Mouse (Mus musculus) small intestine, adult 2 months (tissue): ENCODE data around the gene 1700015F17Rik. TPM values are rescaled to one million over a fixed set of nuclear protein-coding genes. Genes with fewer than 3 reads are reported as not detected.

ENCODE experiments used
- H3K27ac ChIP-seq: fragments of 200-500 bp; 2 replicates; pipeline ENCODE4 v1.5.1; 2012; ENCODE audit warnings: low read depth, low read length, control low read depth, inconsistent platforms; ENCODE audit not compliant: insufficient read depth
- H3K27me3 ChIP-seq: fragments of 200-500 bp; 2 replicates; pipeline ENCODE4 v1.6.1; 2012; ENCODE audit warnings: mild to moderate bottlenecking, moderate library complexity, low read length, inconsistent platforms; ENCODE audit not compliant: control insufficient read depth, insufficient read depth
- H3K36me3 ChIP-seq: fragments of 200-500 bp; 2 replicates; pipeline ENCODE4 v1.6.1; 2012; ENCODE audit warnings: mild to moderate bottlenecking, low read length, control low read depth, inconsistent platforms; ENCODE audit not compliant: control insufficient read depth, insufficient read depth
- H3K4me1 ChIP-seq: fragments of 200-500 bp; 2 replicates; pipeline ENCODE4 v1.6.1; 2012; ENCODE audit warnings: low read length, inconsistent platforms, mixed read lengths; ENCODE audit not compliant: control insufficient read depth, insufficient read depth, insufficient read length
- H3K4me3 ChIP-seq: fragments of 200-500 bp; 2 replicates; pipeline ENCODE4 v1.5.1; 2012; ENCODE audit warnings: low read depth, mild to moderate bottlenecking, control low read depth, inconsistent platforms, low read length, moderate library complexity
- CTCF ChIP-seq: fragments of 200-500 bp; IDR thresholded peaks from 2 replicates; pipeline ENCODE4 v1.5.1; 2012; ENCODE audit warnings: low read depth, mild to moderate bottlenecking, control low read depth, inconsistent platforms, low read length, moderate library complexity, mixed read lengths; ENCODE audit not compliant: insufficient replicate concordance, insufficient read length; ENCODE audit errors: extremely low read depth
- POLR2A ChIP-seq: fragments of 200-500 bp; IDR thresholded peaks from 2 replicates; pipeline ENCODE4 v1.6.1; 2012; ENCODE audit warnings: low read depth, mild to moderate bottlenecking, control low read depth, inconsistent platforms, low read length, moderate library complexity
- WGBS: fragments of 180-500 bp; shearing (Covaris S2); methylation state at CpG from one replicate; pipeline ENCODE4 v1.1.7; 2018; 5-methylcytosine and 5-hydroxymethylcytosine counted together
- polyA plus RNA-seq: library from polyadenylated mRNA; depleted of rRNA; stranded (reverse); fragments of >200 nt; gene quantifications from 2 replicates; pipeline ENCODE4 v1.2.3, GENCODE M21; 2012

The 1700015F17Rik gene
- polyA plus RNA-seq, 1 experiment = not detected

GRCm38 (mm10) chr5:5492163-5492562 is 13.2 kb upstream of the 1700015F17Rik start:
- 94% methylated on average over 4 of the region's 4 CpGs for WGBS
- no peak for TF ChIP-seq CTCF
- no peak for TF ChIP-seq POLR2A
- Histone ChIP-seq H3K4me3 (no peak overlapping the region), H3K27ac (no peak overlapping the region), H3K4me1 (peaks cover 2% of the 10 kb centered on the region; the same call in 1 of the 2 replicates), H3K27me3 (no peaks in the 10 kb centered on the region), H3K36me3 (no peaks in the 10 kb centered on the region)

GRCm38 (mm10) chr5:5486071-5486470 is 7.1 kb upstream of the 1700015F17Rik start:
- Histone ChIP-seq H3K27me3 (no peaks in the 10 kb centered on the region), H3K4me1 (no peaks in the 10 kb centered on the region), H3K27ac (no peak overlapping the region), H3K4me3 (no peak overlapping the region), H3K36me3 (no peaks in the 10 kb centered on the region)
- no peak for TF ChIP-seq POLR2A
- TF ChIP-seq CTCF = no peak
- 62% methylated on average over 3 of the region's 3 CpGs for WGBS

- TF ChIP-seq CTCF = no peak
- TF ChIP-seq POLR2A = no peak
- H3K36me3 ChIP-seq = no peaks in the 10 kb centered on the region
- 40% methylated on average over 9 of the region's 9 CpGs for WGBS
- no peak overlapping the region for H3K27ac ChIP-seq
- H3K4me1 ChIP-seq = no peaks in the 10 kb centered on the region
- H3K27me3 ChIP-seq = no peaks in the 10 kb centered on the region
- no peak overlapping the region for H3K4me3 ChIP-seq
Observed at GRCm38 (mm10) chr5:5483254-5483858, 4.4 kb upstream of the 1700015F17Rik start.

GRCm38 (mm10) chr5:5481662-5482061 is 2.7 kb upstream of the 1700015F17Rik start:
- TF ChIP-seq POLR2A (no peak), CTCF (no peak)
- no peaks in the 10 kb centered on the region for H3K27me3 ChIP-seq
- H3K27ac ChIP-seq = no peak overlapping the region
- H3K4me1 ChIP-seq = no peaks in the 10 kb centered on the region
- no peaks in the 10 kb centered on the region for H3K36me3 ChIP-seq
- H3K4me3 ChIP-seq = no peak overlapping the region
- 0% methylated on average over 1 of the region's 1 CpGs for WGBS

- 60% methylated on average over 4 of the region's 4 CpGs for WGBS
- Histone ChIP-seq H3K4me1 (no peaks in the 10 kb centered on the region), H3K27ac (no peak overlapping the region), H3K27me3 (no peaks in the 10 kb centered on the region), H3K4me3 (no peak overlapping the region), H3K36me3 (no peaks in the 10 kb centered on the region)
- no peak for TF ChIP-seq CTCF
- no peak for TF ChIP-seq POLR2A
Observed at GRCm38 (mm10) chr5:5476133-5476532, 2.8 kb downstream of the 1700015F17Rik start.

GRCm38 (mm10) chr5:5465256-5465655 is 13.7 kb downstream of the 1700015F17Rik start:
- TF ChIP-seq POLR2A (no peak), CTCF (no peak)
- Histone ChIP-seq H3K4me3 (no peak overlapping the region), H3K27me3 (no peaks in the 10 kb centered on the region), H3K4me1 (no peaks in the 10 kb centered on the region), H3K27ac (no peak overlapping the region), H3K36me3 (no peaks in the 10 kb centered on the region)
- WGBS = 55% methylated on average over 1 of the region's 1 CpGs

GRCm38 (mm10) chr5:5431746-5432438 is 47.1 kb downstream of the 1700015F17Rik start:
- Histone ChIP-seq H3K36me3 (no peaks in the 10 kb centered on the region), H3K4me1 (no peaks in the 10 kb centered on the region), H3K27me3 (no peaks in the 10 kb centered on the region), H3K27ac (no peak overlapping the region), H3K4me3 (no peak overlapping the region)
- 60% methylated on average over 5 of the region's 5 CpGs for WGBS
- TF ChIP-seq POLR2A (no peak), CTCF (no peak)
